Mouse (Mus musculus) MEL (cell line): ENCODE measurements at regions not wholly inside any gene's neighbourhood (a gene's known extent, or its start where the extent isn't known, plus 50 kb on each side); places are given as distances from the start of the nearest gene placed in this dataset.

Source experiments
- DNase-seq: peaks from one replicate; pipeline ENCODE4 v3.0.0; 2011; ENCODE audit warnings: low read depth, low spot score
- H3K27ac ChIP-seq: 2 replicates; pipeline ENCODE4 v1.5.1; 2012; ENCODE audit warnings: low read depth, mild to moderate bottlenecking, control low read depth, low read length, moderate library complexity; ENCODE audit not compliant: control insufficient read depth
- H3K27me3 ChIP-seq, 2 experiments: fragments of 150-350 bp in 1 of 2; sonication (generic) in 1 of 2; 2 replicates each; pipeline ENCODE4 v1.6.1; 2012; ENCODE audit warnings: low read length in 2 of 2, mild to moderate bottlenecking in 2 of 2, improper control_type of control experiment in 1 of 2, moderate library complexity in 1 of 2; ENCODE audit not compliant: insufficient read depth in 2 of 2, control insufficient read depth in 1 of 2
- H3K36me3 ChIP-seq, 2 experiments: 2 replicates each; pipeline ENCODE4 v1.6.1; 2012 to 2014; ENCODE audit warnings: low read length in 2 of 2, improper control_type of control experiment in 1 of 2, inconsistent platforms in 1 of 2, mild to moderate bottlenecking in 1 of 2; ENCODE audit not compliant: insufficient read depth in 2 of 2, control insufficient read depth in 1 of 2
- H3K4me1 ChIP-seq, 2 experiments: fragments of 150-350 bp in 1 of 2; sonication (generic) in 1 of 2; 2 replicates each; pipeline ENCODE4 v1.6.1; 2012; ENCODE audit warnings: low read length in 2 of 2, improper control_type of control experiment in 1 of 2, mild to moderate bottlenecking in 1 of 2; ENCODE audit not compliant: insufficient read depth in 2 of 2, control insufficient read depth in 1 of 2
- H3K4me3 ChIP-seq, 2 experiments: fragments of 150-350 bp in 1 of 2; sonication (generic) in 1 of 2; 2 replicates each; pipeline ENCODE4 v1.5.1; 2012; ENCODE audit warnings: low read depth in 2 of 2, low read length in 2 of 2, mild to moderate bottlenecking in 2 of 2, moderate library complexity in 2 of 2, control low read depth in 1 of 2, improper control_type of control experiment in 1 of 2; ENCODE audit not compliant: control insufficient read depth in 1 of 2, insufficient read depth in 1 of 2
- H3K79me2 ChIP-seq: 2 replicates; pipeline ENCODE4 v1.6.1; 2012; ENCODE audit warnings: mild to moderate bottlenecking, low read length, moderate library complexity; ENCODE audit not compliant: control insufficient read depth, poor library complexity, insufficient read depth
- H3K9ac ChIP-seq: 2 replicates; pipeline ENCODE4 v1.6.1; 2012; ENCODE audit warnings: low read depth, mild to moderate bottlenecking, control low read depth, low read length, moderate library complexity; ENCODE audit not compliant: control insufficient read depth, poor library complexity, severe bottlenecking
- H3K9me3 ChIP-seq: fragments of 150-350 bp; sonication (generic); replicated peaks from 2 replicates; pipeline ENCODE4 v1.6.1; 2012; ENCODE audit warnings: mild to moderate bottlenecking, low read length, improper control_type of control experiment, moderate library complexity; ENCODE audit not compliant: insufficient read depth
- BHLHE40 ChIP-seq: IDR thresholded peaks from 2 replicates; pipeline ENCODE4 v1.6.1; 2012; ENCODE audit warnings: low read depth, mild to moderate bottlenecking, inconsistent platforms, low read length, improper control_type of control experiment, borderline replicate concordance
- CHD1 ChIP-seq: IDR thresholded peaks from 2 replicates; pipeline ENCODE4 v1.6.1; 2012; ENCODE audit warnings: low read depth, mild to moderate bottlenecking, inconsistent platforms, low read length, improper control_type of control experiment
- CHD2 ChIP-seq: IDR thresholded peaks from 2 replicates; pipeline ENCODE4 v1.6.1; 2011; ENCODE audit warnings: low read length, improper control_type of control experiment
- CTCF ChIP-seq, 3 experiments: IDR thresholded peaks in 2 of 3; conservative IDR thresholded peaks in 1 of 3; 2 replicates each; pipeline ENCODE4 v1.5.1; 2011 to 2012; ENCODE audit warnings: low read length in 3 of 3, low read depth in 2 of 3, mild to moderate bottlenecking in 2 of 3, improper control_type of control experiment in 1 of 3, inconsistent platforms in 1 of 3, mixed read lengths in 1 of 3, moderate library complexity in 1 of 3; ENCODE audit not compliant: control insufficient read depth in 1 of 3, insufficient read depth in 1 of 3, poor library complexity in 1 of 3, severe bottlenecking in 1 of 3
- E2F4 ChIP-seq: IDR thresholded peaks from 2 replicates; pipeline ENCODE4 v1.6.1; 2011; ENCODE audit warnings: low read depth, low read length, improper control_type of control experiment, borderline replicate concordance
- ELF1 ChIP-seq: IDR thresholded peaks from 2 replicates; pipeline ENCODE4 v1.6.1; 2014; ENCODE audit warnings: low read depth, mild to moderate bottlenecking, inconsistent platforms, low read length, improper control_type of control experiment, moderate library complexity
- ETS1 ChIP-seq: IDR thresholded peaks from 2 replicates; pipeline ENCODE4 v1.6.1; 2012; ENCODE audit warnings: low read depth, mild to moderate bottlenecking, inconsistent platforms, low read length, improper control_type of control experiment, moderate library complexity
- GABPA ChIP-seq: IDR thresholded peaks from 2 replicates; pipeline ENCODE4 v1.6.1; 2012; ENCODE audit warnings: low read depth, mild to moderate bottlenecking, inconsistent platforms, low read length, improper control_type of control experiment, moderate library complexity
- GATA1 ChIP-seq: IDR thresholded peaks from 2 replicates; pipeline ENCODE4 v1.6.1; 2011; ENCODE audit warnings: low read depth, low read length, improper control_type of control experiment
- JUND ChIP-seq: IDR thresholded peaks from 2 replicates; pipeline ENCODE4 v1.6.1; 2011; ENCODE audit warnings: low read depth, mild to moderate bottlenecking, improper control_type of control experiment, low read length
- MAFK ChIP-seq: IDR thresholded peaks from 2 replicates; pipeline ENCODE4 v1.6.1; 2011; ENCODE audit warnings: low read depth, mild to moderate bottlenecking, low read length, improper control_type of control experiment, borderline replicate concordance
- MAX ChIP-seq: IDR thresholded peaks from 2 replicates; pipeline ENCODE4 v1.6.1; 2011; ENCODE audit warnings: low read length, improper control_type of control experiment
- MAZ ChIP-seq: IDR thresholded peaks from 2 replicates; pipeline ENCODE4 v1.6.1; 2012; ENCODE audit warnings: low read depth, mild to moderate bottlenecking, inconsistent platforms, low read length, improper control_type of control experiment
- MXI1 ChIP-seq: IDR thresholded peaks from 2 replicates; pipeline ENCODE4 v1.6.1; 2011; ENCODE audit warnings: mild to moderate bottlenecking, low read depth, low read length, improper control_type of control experiment
- MYB ChIP-seq: IDR thresholded peaks from 2 replicates; pipeline ENCODE4 v1.6.1; 2011; ENCODE audit warnings: mild to moderate bottlenecking, low read depth, low read length, improper control_type of control experiment
- MYC ChIP-seq: IDR thresholded peaks from 2 replicates; pipeline ENCODE4 v1.6.1; 2011; ENCODE audit warnings: low read depth, mild to moderate bottlenecking, low read length, improper control_type of control experiment, moderate library complexity
- NELFE ChIP-seq: IDR thresholded peaks from 2 replicates; pipeline ENCODE4 v1.6.1; 2011; ENCODE audit warnings: low read depth, low read length, improper control_type of control experiment
- NRF1 ChIP-seq: IDR thresholded peaks from 2 replicates; pipeline ENCODE4 v1.6.1; 2014; ENCODE audit warnings: low read depth, mild to moderate bottlenecking, inconsistent platforms, low read length, improper control_type of control experiment, moderate library complexity; ENCODE audit not compliant: poor library complexity, insufficient read depth, severe bottlenecking
- POLR2AphosphoS2 ChIP-seq: IDR thresholded peaks from 2 replicates; pipeline ENCODE4 v1.6.1; 2011; ENCODE audit warnings: low read length, improper control_type of control experiment
- POLR2AphosphoS5 ChIP-seq: IDR thresholded peaks from 2 replicates; pipeline ENCODE4 v1.6.1; 2012; ENCODE audit warnings: low read depth, borderline replicate concordance, mild to moderate bottlenecking, inconsistent platforms, low read length, moderate library complexity, mixed read lengths
- RAD21 ChIP-seq: IDR thresholded peaks from 2 replicates; pipeline ENCODE4 v1.6.1; 2011; ENCODE audit warnings: mild to moderate bottlenecking, low read depth, low read length, improper control_type of control experiment
- RCOR1 ChIP-seq: IDR thresholded peaks from 2 replicates; pipeline ENCODE4 v1.6.1; 2012; ENCODE audit warnings: low read depth, mild to moderate bottlenecking, inconsistent platforms, low read length, improper control_type of control experiment
- SIN3A ChIP-seq: IDR thresholded peaks from 2 replicates; pipeline ENCODE4 v1.6.1; 2012; ENCODE audit warnings: low read length, improper control_type of control experiment, inconsistent platforms
- SMC3 ChIP-seq: IDR thresholded peaks from 2 replicates; pipeline ENCODE4 v1.6.1; 2011; ENCODE audit warnings: low read depth, low read length, improper control_type of control experiment
- TBP ChIP-seq: IDR thresholded peaks from 2 replicates; pipeline ENCODE4 v1.8.0; 2011; ENCODE audit warnings: low read depth, low read length, improper control_type of control experiment
- TCF12 ChIP-seq: IDR thresholded peaks from 2 replicates; pipeline ENCODE4 v1.6.1; 2014; ENCODE audit warnings: low read depth, mild to moderate bottlenecking, inconsistent platforms, low read length, improper control_type of control experiment, moderate library complexity
- USF1 ChIP-seq: IDR thresholded peaks from 2 replicates; pipeline ENCODE4 v1.6.1; 2014; ENCODE audit warnings: low read depth, mild to moderate bottlenecking, inconsistent platforms, low read length, improper control_type of control experiment, moderate library complexity
- ZC3H11A ChIP-seq: IDR thresholded peaks from 2 replicates; pipeline ENCODE4 v1.6.1; 2012; ENCODE audit warnings: low read depth, mild to moderate bottlenecking, inconsistent platforms, low read length, improper control_type of control experiment
- ZKSCAN1 ChIP-seq: IDR thresholded peaks from 2 replicates; pipeline ENCODE4 v1.6.1; 2012; ENCODE audit warnings: low read depth, mild to moderate bottlenecking, inconsistent platforms, low read length, improper control_type of control experiment, moderate library complexity
- ZMIZ1 ChIP-seq: IDR thresholded peaks from 2 replicates; pipeline ENCODE4 v1.6.1; 2012; ENCODE audit warnings: low read depth, mild to moderate bottlenecking, inconsistent platforms, low read length, improper control_type of control experiment, moderate library complexity

DNA sequence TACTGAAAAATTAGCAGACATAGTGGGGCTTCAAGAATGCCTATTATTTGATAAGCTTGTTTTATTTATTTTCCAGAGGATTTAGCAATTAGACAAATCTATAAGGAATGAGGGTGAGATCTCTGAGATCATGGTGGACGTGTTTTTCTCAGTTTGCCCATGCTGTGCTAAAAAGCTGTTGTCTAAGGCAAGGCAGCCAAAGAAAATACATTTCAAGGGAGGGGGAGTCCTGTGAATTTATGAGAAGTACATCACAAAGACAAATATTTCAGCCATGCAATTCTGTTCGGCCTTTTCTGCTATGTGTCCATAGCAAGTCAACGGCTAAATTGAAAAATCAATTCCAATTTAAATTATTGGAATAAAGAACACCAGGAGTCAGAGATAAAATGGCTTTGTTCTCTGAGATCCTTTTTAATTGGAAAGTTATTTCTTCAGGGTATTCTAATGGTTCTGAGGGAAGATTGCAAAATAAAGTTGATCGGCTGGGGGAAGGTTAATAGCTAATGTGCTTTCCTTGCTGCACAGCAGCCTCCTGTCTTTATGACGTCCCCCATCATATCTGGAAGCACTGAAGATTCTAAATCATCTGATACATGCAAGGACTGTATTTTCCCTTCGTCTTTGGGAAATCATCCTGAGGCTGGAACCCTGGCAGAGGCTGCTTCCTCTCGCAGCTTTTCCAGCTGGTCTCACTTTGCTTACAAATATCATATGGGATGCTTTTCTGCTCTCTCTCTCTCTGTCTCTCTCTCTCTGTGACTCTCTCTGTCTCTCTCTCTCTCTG lies 609.3 kb downstream of the Dach1 start:
- Histone ChIP-seq H3K9ac (no peak overlapping the region), H3K4me1 (peaks cover 4% of the 10 kb centered on the region in 2 experiments; a peak in 2 of 4 replicates), H3K27ac (0 out of 2 replicates have a peak overlapping the region, but pooled peaks have one; percentile 24), H3K79me2 (no peaks in the 10 kb centered on the region), H3K27me3 (no peaks in the 10 kb centered on the region), H3K4me3 (no peak overlapping the region), H3K9me3 (no peaks in the 10 kb centered on the region), H3K36me3 (peaks cover 0 to 12% of the 10 kb centered on the region in 2 experiments; a peak in 2 of 4 replicates)
- TF ChIP-seq NRF1 (no peak), CHD1 (no peak), ELF1 (no peak), USF1 (no peak), ETS1 (no peak), ZKSCAN1 (no peak), NELFE (no peak), ZMIZ1 (no peak), SIN3A (no peak)
- peak; percentile 14 for DNase-seq

DNA sequence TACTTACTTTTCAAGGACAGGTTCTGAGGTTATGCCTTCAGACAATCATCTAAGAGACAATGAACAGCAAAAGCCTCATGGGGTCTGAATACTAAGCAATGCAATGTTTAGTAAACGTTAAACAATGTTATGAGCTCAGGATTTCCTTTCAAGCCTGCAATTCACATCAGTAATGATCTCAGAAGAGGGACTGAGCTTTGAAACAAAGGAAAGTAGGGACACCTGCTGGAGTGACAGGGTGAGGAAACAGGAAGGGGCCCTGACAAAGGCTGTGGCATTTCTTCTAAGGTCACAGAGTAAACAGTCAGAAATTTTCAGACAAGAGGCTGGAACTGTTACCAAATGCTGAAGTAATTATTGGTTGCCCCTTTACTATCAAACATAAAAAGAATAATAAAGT lies 610.0 kb downstream of the Dach1 start:
- H3K27ac ChIP-seq = no peak overlapping the region
- peaks cover 0 to 12% of the 10 kb centered on the region in 2 experiments; a peak in 2 of 4 replicates for H3K36me3 ChIP-seq
- H3K9ac ChIP-seq = no peak overlapping the region
- no peaks in the 10 kb centered on the region for H3K27me3 ChIP-seq
- no peaks in the 10 kb centered on the region for H3K9me3 ChIP-seq
- H3K4me3 ChIP-seq = no peak overlapping the region
- peak; percentile 76 for DNase-seq
- no peak for TF ChIP-seq CHD1
- TF ChIP-seq ELF1 = peak; percentile 40; the same call in 1 of the 2 replicates
- peak; percentile 83 for TF ChIP-seq SMC3
- no peak for TF ChIP-seq GATA1
- TF ChIP-seq TBP = no peak
- TF ChIP-seq RCOR1 = no peak
- TF ChIP-seq SIN3A = no peak
- TF ChIP-seq ZC3H11A = peak; percentile 68
- TF ChIP-seq CTCF (IDR thresholded peaks at IDR 0.05 in 2 of 3, conservative IDR thresholded peaks at IDR 0.05 in 1 of 3; ENCODE audit: control insufficient read depth in 1 of 3, insufficient read depth in 1 of 3, low read depth in 2 of 3, low read length in 3 of 3, poor library complexity in 1 of 3, severe bottlenecking in 1 of 3) = peak in 2 of 3 experiments; percentile 41 to 68; a peak in 4 of 6 replicates
- no peak for TF ChIP-seq MAX
- TF ChIP-seq MXI1 = no peak
- peak; percentile 78 for TF ChIP-seq RAD21
- no peak for TF ChIP-seq MYC
- TF ChIP-seq GABPA = no peak
- TF ChIP-seq POLR2AphosphoS5 = no peak
- no peak for TF ChIP-seq MYB
- no peak for TF ChIP-seq E2F4
- no peak for TF ChIP-seq ZKSCAN1
- no peak for TF ChIP-seq MAFK
- TF ChIP-seq JUND = no peak
- TF ChIP-seq MAZ = no peak
- TF ChIP-seq NELFE = no peak
- TF ChIP-seq TCF12 = no peak
- TF ChIP-seq CHD2 = no peak
- no peak for TF ChIP-seq POLR2AphosphoS2
- TF ChIP-seq BHLHE40 = no peak
- no peak for TF ChIP-seq USF1
- peaks cover 3 to 4% of the 10 kb centered on the region in 2 experiments; a peak in 2 of 4 replicates for H3K4me1 ChIP-seq
- no peaks in the 10 kb centered on the region for H3K79me2 ChIP-seq
